Mouse (Mus musculus) heart, postnatal 0 days (tissue): ENCODE measurements around the gene Nabp2.

Experiments used
- CTCF ChIP-seq: IDR thresholded peaks from 2 replicates; pipeline ENCODE4 v1.5.1; 2016; ENCODE audit warnings: antibody characterized with exemption, control low read depth, low read depth
- EP300 ChIP-seq: IDR thresholded peaks from 2 replicates; pipeline ENCODE4 v1.6.1; 2016; ENCODE audit warnings: antibody characterized with exemption, low read depth

DNA sequence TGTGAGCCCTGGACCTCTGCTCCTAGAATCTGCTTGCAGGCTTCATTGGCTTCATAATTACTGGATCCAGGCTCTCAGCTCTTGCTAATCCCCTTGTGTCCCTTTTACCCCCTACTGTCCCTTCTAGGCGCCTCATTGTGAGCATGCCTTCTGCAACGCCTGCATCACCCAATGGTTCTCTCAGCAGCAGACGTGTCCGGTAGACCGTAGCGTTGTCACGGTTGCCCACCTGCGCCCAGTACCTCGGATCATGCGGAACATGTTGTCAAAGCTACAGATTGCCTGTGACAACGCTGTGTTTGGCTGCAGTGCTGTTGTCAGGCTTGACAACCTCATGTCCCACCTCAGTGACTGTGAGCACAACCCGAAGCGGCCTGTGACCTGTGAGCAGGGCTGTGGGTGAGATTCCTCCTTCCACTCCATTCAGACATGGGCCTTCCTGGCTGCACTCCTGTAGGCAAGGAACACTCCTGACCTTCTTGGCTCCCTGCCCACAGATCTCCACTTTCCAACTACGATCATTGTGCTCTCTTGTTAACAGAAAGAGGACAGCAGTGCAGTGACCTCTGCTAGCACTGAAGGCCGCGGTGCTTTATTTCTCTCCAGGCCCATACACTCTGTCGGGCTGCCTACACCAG is 24.0 kb upstream of the Nabp2 start:
- TF ChIP-seq CTCF (no peak), EP300 (no peak)
